Mouse (Mus musculus) lung, embryonic 15.5 days (tissue): ENCODE measurements around the gene Mrc2. TPM values are rescaled to one million over a fixed set of nuclear protein-coding genes. Genes with fewer than 3 reads are reported as not detected.

Experiments used
- ATAC-seq: fragments of 200-750 bp; cut with Nextera tagmentation; 2 replicates; pipeline ENCODE4 v1.8.0; 2017; ENCODE audit warnings: moderate number of reproducible peaks, borderline replicate concordance; ENCODE audit not compliant: low FRiP score, low TSS enrichment; ENCODE audit errors: extremely low read depth
- H3K27ac ChIP-seq: fragments of 300-500 bp; sonication (generic); 2 replicates; pipeline ENCODE4 v1.5.1; 2015; ENCODE audit warnings: moderate library complexity, mild to moderate bottlenecking, inconsistent platforms
- H3K27me3 ChIP-seq: fragments of 300-500 bp; sonication (generic); 2 replicates; pipeline ENCODE4 v1.6.1; 2015; ENCODE audit warnings: inconsistent platforms
- H3K36me3 ChIP-seq: fragments of 300-500 bp; sonication (generic); 2 replicates; pipeline ENCODE4 v1.6.1; 2015; ENCODE audit warnings: inconsistent platforms
- H3K4me1 ChIP-seq: fragments of 300-500 bp; sonication (generic); 2 replicates; pipeline ENCODE4 v1.6.1; 2015; ENCODE audit warnings: inconsistent platforms
- H3K4me2 ChIP-seq: fragments of 300-500 bp; sonication (generic); 2 replicates; pipeline ENCODE4 v1.6.1; 2015; ENCODE audit warnings: inconsistent platforms, mild to moderate bottlenecking, moderate library complexity
- H3K4me3 ChIP-seq: fragments of 300-500 bp; sonication (generic); 2 replicates; pipeline ENCODE4 v1.5.1; 2015; ENCODE audit warnings: mild to moderate bottlenecking, inconsistent platforms
- H3K9ac ChIP-seq: fragments of 300-500 bp; sonication (generic); 2 replicates; pipeline ENCODE4 v1.6.1; 2015; ENCODE audit warnings: inconsistent platforms
- H3K9me3 ChIP-seq: fragments of 300-500 bp; sonication (generic); 2 replicates; pipeline ENCODE4 v1.6.1; 2016; ENCODE audit warnings: inconsistent platforms
- WGBS: fragments of 180-500 bp; shearing (Covaris S2); methylation state at CpG from one replicate; pipeline ENCODE4 v1.1.7; 2015; 5-methylcytosine and 5-hydroxymethylcytosine counted together
- polyA plus RNA-seq: library from polyadenylated mRNA; unstranded; fragments of >200 nt; fragmentation: Nextera tagmentation; extraction: Ambion mirVana; gene quantifications from 2 replicates; pipeline ENCODE4 v1.2.1, GENCODE M21; 2015

Gene Mrc2
- polyA plus RNA-seq, 1 experiment from 2014 or later: 29.5 TPM

- Histone ChIP-seq H3K9ac (no peak overlapping the region), H3K4me1 (peaks cover 28% of the 10 kb centered on the region), H3K4me2 (no peak overlapping the region), H3K4me3 (no peak overlapping the region), H3K36me3 (peaks cover 42% of the 10 kb centered on the region), H3K27ac (peak overlapping the region; percentile 91), H3K9me3 (no peaks in the 10 kb centered on the region), H3K27me3 (no peaks in the 10 kb centered on the region)
- WGBS: 73% methylated on average over 12 of the region's 12 CpGs
- ATAC-seq: no peak
Observed at GRCm38 (mm10) chr11:105281763-105282459, 10.5 kb upstream of the Mrc2 start.

- Histone ChIP-seq H3K9me3 (no peaks in the 10 kb centered on the region), H3K36me3 (peaks cover 36% of the 10 kb centered on the region), H3K27ac (peak overlapping the region; percentile 91), H3K4me1 (peaks cover 29% of the 10 kb centered on the region), H3K9ac (no peak overlapping the region), H3K4me2 (no peak overlapping the region), H3K27me3 (no peaks in the 10 kb centered on the region), H3K4me3 (no peak overlapping the region)
- ATAC-seq: peak; percentile 67
- 24% methylated on average over 2 of the region's 2 CpGs for WGBS
Observed at GRCm38 (mm10) chr11:105282460-105282859, 10.0 kb upstream of the Mrc2 start.

GRCm38 (mm10) chr11:105283016-105283415 lies 9.4 kb upstream of the Mrc2 start:
- no peak overlapping the region for H3K4me3 ChIP-seq
- no peaks in the 10 kb centered on the region for H3K9me3 ChIP-seq
- 79% methylated on average over 9 of the region's 9 CpGs for WGBS
- H3K27ac ChIP-seq: peak overlapping the region; percentile 91
- ATAC-seq: no peak
- H3K36me3 ChIP-seq: peaks cover 32% of the 10 kb centered on the region
- H3K27me3 ChIP-seq: no peaks in the 10 kb centered on the region
- H3K9ac ChIP-seq: no peak overlapping the region
- peaks cover 29% of the 10 kb centered on the region for H3K4me1 ChIP-seq
- no peak overlapping the region for H3K4me2 ChIP-seq

- WGBS: 69% methylated on average over 3 of the region's 3 CpGs
- ATAC-seq: peak; percentile 70
- Histone ChIP-seq H3K36me3 (peaks cover 18% of the 10 kb centered on the region), H3K4me3 (no peak overlapping the region), H3K9me3 (no peaks in the 10 kb centered on the region), H3K27me3 (no peaks in the 10 kb centered on the region), H3K4me1 (peaks cover 48% of the 10 kb centered on the region), H3K9ac (no peak overlapping the region), H3K4me2 (no peak overlapping the region), H3K27ac (peak overlapping the region; percentile 88)
Observed at GRCm38 (mm10) chr11:105285720-105286119, 6.7 kb upstream of the Mrc2 start.

- 0 out of 2 replicates have a peak, but pooled peaks cover 4% of the 10 kb centered on the region for H3K36me3 ChIP-seq
- H3K9ac ChIP-seq: no peak overlapping the region
- no peaks in the 10 kb centered on the region for H3K9me3 ChIP-seq
- H3K4me2 ChIP-seq: no peak overlapping the region
- H3K4me1 ChIP-seq: peaks cover 58% of the 10 kb centered on the region
- no peak for ATAC-seq
- peak overlapping the region; percentile 44 for H3K27ac ChIP-seq
- no peak overlapping the region for H3K4me3 ChIP-seq
- 19% methylated on average over 3 of the region's 3 CpGs for WGBS
- H3K27me3 ChIP-seq: peaks cover 8% of the 10 kb centered on the region
Observed at GRCm38 (mm10) chr11:105289403-105289802, 3.0 kb upstream of the Mrc2 start.

GRCm38 (mm10) chr11:105291681-105292123 lies 741 bp upstream of the Mrc2 start:
- whole genome bisulfite sequencing: 7% methylated on average over 10 of the region's 10 CpGs
- Histone ChIP-seq H3K4me2 (peak overlapping the region; percentile 79), H3K9ac (peak overlapping the region; percentile 64), H3K4me3 (peak overlapping the region; percentile 63), H3K27ac (peak overlapping the region; percentile 95), H3K9me3 (no peaks in the 10 kb centered on the region), H3K4me1 (peaks cover 65% of the 10 kb centered on the region), H3K36me3 (no peaks in the 10 kb centered on the region), H3K27me3 (peaks cover 8% of the 10 kb centered on the region)
- peak; percentile 13; the same call in 1 of the 2 replicates for ATAC-seq

GRCm38 (mm10) chr11:105293101-105293581 lies 698 bp downstream of the Mrc2 start:
- 2% methylated on average over 26 of the region's 26 CpGs for WGBS
- peaks cover 8% of the 10 kb centered on the region; the same call in 1 of the 2 replicates for H3K36me3 ChIP-seq
- H3K9ac ChIP-seq: peak overlapping the region; percentile 64
- peak overlapping the region; percentile 79 for H3K4me2 ChIP-seq
- H3K9me3 ChIP-seq: no peaks in the 10 kb centered on the region
- peak overlapping the region; percentile 63 for H3K4me3 ChIP-seq
- peak; percentile 40; the same call in 1 of the 2 replicates for ATAC-seq
- H3K27me3 ChIP-seq: peaks cover 8% of the 10 kb centered on the region
- H3K27ac ChIP-seq: peak overlapping the region; percentile 95
- H3K4me1 ChIP-seq: peaks cover 62% of the 10 kb centered on the region

GRCm38 (mm10) chr11:105293901-105294494 lies 1.6 kb downstream of the Mrc2 start:
- peak overlapping the region; percentile 63 for H3K4me3 ChIP-seq
- 9% methylated on average over 9 of the region's 9 CpGs for WGBS
- H3K9me3 ChIP-seq: no peaks in the 10 kb centered on the region
- H3K27ac ChIP-seq: peak overlapping the region; percentile 95
- peaks cover 12% of the 10 kb centered on the region; the same call in 1 of the 2 replicates for H3K36me3 ChIP-seq
- H3K27me3 ChIP-seq: peaks cover 8% of the 10 kb centered on the region
- no peak for ATAC-seq
- H3K4me1 ChIP-seq: peaks cover 59% of the 10 kb centered on the region
- peak overlapping the region; percentile 64 for H3K9ac ChIP-seq
- peak overlapping the region; percentile 79 for H3K4me2 ChIP-seq

- Histone ChIP-seq H3K4me3 (no peak overlapping the region), H3K27ac (0 out of 2 replicates have a peak overlapping the region, but pooled peaks have one; percentile 11), H3K27me3 (peaks cover 8% of the 10 kb centered on the region), H3K9ac (no peak overlapping the region), H3K36me3 (peaks cover 12% of the 10 kb centered on the region; the same call in 1 of the 2 replicates), H3K9me3 (no peaks in the 10 kb centered on the region), H3K4me2 (no peak overlapping the region), H3K4me1 (peaks cover 39% of the 10 kb centered on the region)
- no peak for ATAC-seq
- WGBS: 75% methylated on average over 10 of the region's 10 CpGs
Observed at GRCm38 (mm10) chr11:105296084-105296483, 3.6 kb downstream of the Mrc2 start.

GRCm38 (mm10) chr11:105310197-105310596 lies 17.8 kb downstream of the Mrc2 start:
- Histone ChIP-seq H3K27me3 (no peaks in the 10 kb centered on the region), H3K9me3 (no peaks in the 10 kb centered on the region), H3K9ac (no peak overlapping the region), H3K36me3 (0 out of 2 replicates have a peak, but pooled peaks cover 11% of the 10 kb centered on the region), H3K27ac (peak overlapping the region; percentile 83), H3K4me3 (no peak overlapping the region), H3K4me2 (no peak overlapping the region), H3K4me1 (peaks cover 69% of the 10 kb centered on the region)
- 45% methylated on average over 7 of the region's 7 CpGs for WGBS
- ATAC-seq: no peak

GRCm38 (mm10) chr11:105311291-105311975 lies 19.0 kb downstream of the Mrc2 start:
- Histone ChIP-seq H3K9ac (no peak overlapping the region), H3K4me3 (no peak overlapping the region), H3K4me1 (peaks cover 79% of the 10 kb centered on the region), H3K27ac (peak overlapping the region; percentile 83), H3K4me2 (peak overlapping the region; percentile 24), H3K27me3 (no peaks in the 10 kb centered on the region), H3K36me3 (no peaks in the 10 kb centered on the region), H3K9me3 (no peaks in the 10 kb centered on the region)
- ATAC-seq: no peak
- 40% methylated on average over 24 of the region's 24 CpGs for WGBS
